Mouse (Mus musculus) urinary bladder, postnatal 4 days (tissue): ENCODE measurements around the gene Tmem33.

Experiments
- DNase-seq, 2 experiments: peaks; one replicate each; pipeline ENCODE4 v3.0.0; 2021 to 2022; ENCODE audit warnings: low spot score in 2 of 2

Tmem33 gene

GRCm38 (mm10) chr5:67260531-67261371, at the start of gene Tmem33:
Gene Tmem33 (plus strand): TSS chr5:67260565.
- DNase-seq: peak; percentile 84 to 88

GRCm38 (mm10) chr5:67213168-67213567, 47.2 kb upstream of the Tmem33 start:
- no peak for DNase-seq

- no peak for DNase-seq
Observed at GRCm38 (mm10) chr5:67215121-67216030, 45.0 kb upstream of the Tmem33 start.

- DNase-seq: no peak
Observed at GRCm38 (mm10) chr5:67216031-67216778, 44.2 kb upstream of the Tmem33 start.

DNA sequence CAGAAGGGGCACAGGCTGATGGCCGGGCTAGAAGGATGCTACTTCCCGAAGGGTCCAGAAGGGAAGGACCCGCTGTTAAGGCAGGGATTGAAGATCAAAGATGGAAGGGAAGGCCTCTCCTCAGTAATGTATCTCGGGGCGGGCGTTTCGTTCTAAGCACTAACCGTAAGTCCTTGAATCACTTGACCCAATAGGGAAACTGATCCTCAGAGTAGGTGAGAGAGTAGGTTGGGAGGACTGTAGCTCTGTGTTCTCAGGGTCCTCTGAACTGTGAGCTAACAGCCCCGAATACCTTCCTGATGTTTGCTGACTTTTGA, 43.6 kb upstream of the Tmem33 start:
- no peak for DNase-seq

DNA sequence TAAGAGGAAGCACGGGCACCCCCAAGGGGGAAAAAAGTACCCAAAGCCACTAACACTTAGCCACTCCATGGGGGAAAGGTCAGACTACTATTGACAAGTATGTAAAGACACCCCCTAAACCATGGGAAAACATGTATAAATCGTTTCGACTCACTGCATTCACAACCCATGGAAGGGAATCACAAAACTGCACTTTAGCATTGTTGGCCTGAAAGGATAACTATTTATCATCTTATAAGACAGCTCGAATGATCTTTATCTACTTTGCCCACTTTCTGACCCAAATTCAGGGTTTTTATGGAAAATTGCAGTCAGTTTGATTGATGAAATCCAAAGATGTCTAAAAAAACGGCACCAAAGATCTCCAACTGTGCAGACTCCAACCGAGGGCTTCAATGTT, 38.5 kb upstream of the Tmem33 start:
- no peak for DNase-seq

DNA sequence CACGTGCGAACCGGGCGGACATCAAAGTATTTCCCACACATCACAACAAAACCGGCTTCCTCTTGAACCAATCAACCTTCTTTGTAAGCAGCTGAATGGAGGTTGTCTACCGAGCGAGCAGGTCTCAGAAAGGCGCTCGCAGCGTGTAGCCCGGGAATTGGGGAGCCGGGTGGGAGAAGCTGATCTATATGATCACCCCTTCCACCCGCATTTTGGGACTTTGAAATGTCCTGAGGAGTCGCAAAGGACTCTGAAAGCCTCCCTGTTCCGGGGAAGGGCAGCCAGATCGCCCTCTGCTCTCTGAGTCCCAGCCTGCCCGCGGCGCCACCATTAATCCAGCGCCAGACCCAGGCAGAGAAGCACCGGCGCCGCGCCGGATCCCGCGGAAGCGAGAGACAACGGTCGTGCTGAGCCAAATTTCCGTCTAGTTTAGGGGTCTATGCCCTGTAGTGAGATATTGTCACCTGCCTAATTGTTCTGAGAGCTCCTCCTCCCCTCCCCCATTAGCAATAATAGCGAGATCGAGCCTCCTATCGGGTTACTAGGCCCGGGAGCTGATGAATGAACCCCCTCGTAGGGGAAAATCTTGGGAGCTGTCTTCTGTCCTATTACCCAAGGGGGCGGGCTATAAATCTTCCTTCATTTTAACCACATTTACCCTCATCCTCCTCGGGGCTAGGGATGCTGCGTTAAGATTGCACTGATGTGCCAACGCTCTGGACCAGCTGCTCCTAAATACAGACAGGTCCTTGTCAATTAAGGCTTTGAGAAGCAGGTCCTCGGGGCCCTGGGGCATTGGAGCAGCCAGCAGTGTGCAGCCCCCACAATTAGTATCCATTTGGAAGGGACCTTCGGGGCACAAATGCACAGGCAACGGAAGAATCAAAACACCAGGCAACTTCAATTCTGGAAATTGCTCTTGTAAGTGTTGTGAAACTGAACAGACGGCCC, 37.6 kb upstream of the Tmem33 start:
- no peak for DNase-seq

- no peak for DNase-seq
Observed at GRCm38 (mm10) chr5:67223391-67224121, 36.8 kb upstream of the Tmem33 start.

DNA sequence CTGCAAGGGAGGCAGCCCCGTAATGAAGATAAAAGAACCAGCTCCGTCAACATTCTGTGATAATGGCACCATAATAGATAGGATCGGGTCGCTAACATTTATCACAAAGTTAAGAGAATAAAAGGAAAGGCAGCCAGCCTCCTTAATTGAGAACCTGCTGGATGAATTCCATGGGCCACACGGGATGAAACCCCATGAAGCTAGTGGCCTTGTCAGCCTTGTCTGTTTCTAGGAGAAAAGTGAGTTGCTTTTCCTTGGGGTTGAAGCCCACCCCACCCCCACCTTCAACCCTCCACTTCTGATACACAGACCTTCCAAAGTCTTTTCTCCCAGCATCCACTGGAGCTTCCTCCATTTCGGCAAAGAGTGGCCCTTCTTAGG, 36.3 kb upstream of the Tmem33 start:
- no peak for DNase-seq

DNA sequence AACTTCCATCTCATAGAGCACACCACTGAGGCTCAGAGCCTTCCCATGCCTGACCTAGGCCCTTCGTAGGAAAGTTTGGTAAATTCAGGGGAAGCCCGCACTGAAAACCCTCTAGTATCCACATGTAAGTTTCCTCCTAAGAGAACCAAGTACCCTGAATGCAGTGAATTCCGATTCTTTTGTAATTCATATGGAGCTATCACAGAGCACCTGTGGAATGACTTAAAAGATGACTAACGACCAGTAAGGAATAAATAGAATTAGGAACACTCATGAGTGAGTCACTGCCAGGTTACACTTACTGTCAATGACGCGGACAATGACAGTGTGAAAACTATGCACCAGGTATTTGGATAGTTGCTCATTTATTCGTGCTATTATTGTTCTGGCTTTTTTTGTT, 34.6 kb upstream of the Tmem33 start:
- DNase-seq: no peak

DNA sequence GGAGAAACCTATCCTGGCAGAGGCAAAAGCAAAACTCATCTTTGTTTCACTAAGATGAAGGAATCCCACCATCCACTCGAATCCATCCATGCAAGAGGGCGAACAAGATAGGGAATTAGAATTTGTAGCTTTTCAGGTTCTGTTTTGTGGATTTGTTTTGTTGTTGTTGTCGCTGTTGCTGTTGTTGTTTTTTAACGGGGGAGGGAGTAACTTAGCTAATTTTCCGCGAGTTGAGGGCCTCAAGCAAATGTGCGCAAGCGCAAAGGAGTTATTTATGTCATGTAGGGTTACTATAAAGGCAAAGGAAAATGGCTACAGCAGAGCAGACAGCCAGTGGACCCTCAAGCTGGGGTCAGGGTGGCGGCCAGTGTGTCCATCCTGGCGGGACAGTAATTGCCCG, 33.1 kb upstream of the Tmem33 start:
- no peak for DNase-seq

- DNase-seq: no peak
Observed at GRCm38 (mm10) chr5:67227682-67228444, 32.5 kb upstream of the Tmem33 start.

DNA sequence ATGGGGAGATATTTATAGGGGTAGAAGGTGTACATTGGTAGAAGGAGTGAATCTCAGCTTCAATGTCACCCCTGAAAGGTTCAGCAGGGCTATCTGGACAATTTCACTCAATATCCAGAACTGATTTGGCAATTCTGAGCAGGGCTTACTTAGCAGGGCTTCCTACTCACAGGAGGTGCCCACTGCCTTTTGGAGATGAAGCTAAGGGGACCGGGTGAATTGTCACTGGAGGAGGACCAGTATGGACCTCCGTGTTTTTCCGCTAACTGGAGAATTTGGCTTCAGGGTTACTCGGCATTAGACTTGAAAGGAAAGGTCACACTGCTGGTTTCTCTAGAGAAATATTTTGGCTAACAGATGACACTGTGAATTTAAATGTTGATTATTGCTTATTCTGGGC, 25.7 kb upstream of the Tmem33 start:
- DNase-seq: no peak

DNA sequence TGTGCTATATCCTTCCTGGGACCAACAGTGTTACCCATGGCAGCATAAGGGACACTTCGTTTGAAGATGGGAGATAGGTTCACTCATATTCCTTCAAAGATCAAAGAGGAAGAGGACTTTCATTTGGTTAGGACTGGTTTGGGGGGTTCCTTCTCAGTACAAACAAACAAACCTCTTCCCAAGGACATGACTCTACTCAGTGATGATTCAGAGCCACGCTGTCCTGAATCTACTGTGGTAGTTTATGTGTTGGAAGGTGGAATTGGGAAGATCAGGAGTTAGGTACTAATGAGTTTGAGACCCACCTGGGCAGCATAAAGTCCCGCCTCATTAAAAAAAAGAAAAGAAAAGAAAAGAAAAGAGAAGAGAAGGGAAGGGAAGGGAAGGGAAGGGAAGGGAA, 24.9 kb upstream of the Tmem33 start:
- DNase-seq: no peak

DNA sequence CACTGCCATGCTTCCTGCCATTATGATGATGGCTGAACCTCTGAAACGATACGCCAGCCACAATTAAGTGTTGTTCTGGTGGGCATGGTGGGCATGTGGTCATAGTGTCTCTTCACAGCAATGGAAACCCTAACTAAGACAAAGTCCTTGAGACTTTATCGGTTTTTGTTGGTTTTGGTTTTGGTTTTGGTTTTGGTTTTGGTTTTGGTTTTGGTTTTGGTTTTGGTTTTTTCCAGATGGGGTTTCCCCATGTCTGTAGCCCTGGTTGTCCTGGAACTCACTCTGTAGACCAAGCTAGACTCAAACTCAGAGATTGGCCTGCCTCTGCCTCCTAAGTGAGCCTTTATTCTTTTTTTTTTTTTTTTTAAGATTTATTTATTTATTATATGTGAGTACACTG, 23.8 kb upstream of the Tmem33 start:
- DNase-seq: no peak

DNA sequence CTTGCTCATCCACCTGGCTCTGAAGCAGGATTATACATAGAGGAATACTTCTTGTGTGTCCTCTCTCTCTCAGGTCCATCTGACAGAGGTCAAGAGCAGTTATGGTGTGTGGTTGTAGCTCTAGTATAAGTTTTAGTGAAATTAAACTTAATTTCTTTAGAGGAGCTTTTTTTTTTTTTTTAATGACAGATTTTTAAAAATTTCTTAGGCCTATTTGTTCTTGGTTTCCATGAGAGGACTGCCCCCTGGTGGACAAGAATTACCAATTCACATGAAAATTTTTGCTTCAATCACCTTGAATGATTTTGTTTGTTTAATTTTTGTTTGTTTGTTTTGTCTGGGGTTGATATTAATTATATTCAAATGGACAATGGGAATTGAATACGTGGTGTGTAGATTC, 22.1 kb upstream of the Tmem33 start:
- DNase-seq: no peak

- DNase-seq: no peak
Observed at GRCm38 (mm10) chr5:67241713-67242112, 18.7 kb upstream of the Tmem33 start.

GRCm38 (mm10) chr5:67243231-67243630, 17.1 kb upstream of the Tmem33 start:
- DNase-seq: no peak

DNA sequence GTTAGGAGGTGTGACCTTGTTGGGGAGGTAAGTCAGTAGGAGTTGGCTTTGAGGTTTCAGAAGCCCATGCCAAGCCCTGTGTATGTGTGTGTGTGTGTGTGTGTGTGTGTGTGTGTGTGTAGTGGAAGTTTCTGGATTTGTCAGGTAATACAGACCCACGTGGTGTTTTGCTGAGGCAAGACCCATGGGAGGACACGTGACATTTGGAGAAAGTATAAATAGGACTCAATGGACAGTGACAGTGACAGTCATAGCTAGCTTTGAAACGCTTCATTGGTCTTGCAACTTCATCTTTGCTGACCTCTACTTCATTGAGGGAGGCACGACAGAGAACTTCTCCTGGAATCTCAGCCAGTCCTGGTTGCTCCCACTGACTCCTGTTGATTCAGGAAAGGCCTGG, 8.1 kb upstream of the Tmem33 start:
- no peak for DNase-seq

GRCm38 (mm10) chr5:67255664-67256063, 4.7 kb upstream of the Tmem33 start:
- no peak for DNase-seq
